Mouse (Mus musculus) stomach, postnatal 0 days (tissue): ENCODE data around the gene Lcn2.

Experiments used
- CTCF ChIP-seq: IDR thresholded peaks from 2 replicates; pipeline ENCODE4 v1.5.1; 2016; ENCODE audit warnings: antibody characterized with exemption, low read depth, mild to moderate bottlenecking, moderate library complexity
- EP300 ChIP-seq: optimal IDR thresholded peaks from 2 replicates; pipeline ENCODE3; 2016; ENCODE audit warnings: antibody characterized with exemption

GRCm38 (mm10) chr2:32411407-32411806, 23.4 kb upstream of the Lcn2 start:
- TF ChIP-seq CTCF = no peak
- no peak for TF ChIP-seq EP300
